Mouse (Mus musculus) splenic B cell, adult 2 months (primary cell): Measurements from ENCODE around the gene 1700056E22Rik.

Experiments used
- DNase-seq: peaks from one replicate; pipeline ENCODE4 v3.0.0-alpha.2; 2011; ENCODE audit warnings: low read depth, low spot score
- H3K27me3 ChIP-seq: 2 replicates; pipeline ENCODE4 v1.6.1; 2012; ENCODE audit warnings: mild to moderate bottlenecking, low read length, moderate library complexity, mixed read lengths; ENCODE audit not compliant: control insufficient read depth, poor library complexity, insufficient read depth, severe bottlenecking
- H3K36me3 ChIP-seq: 2 replicates; pipeline ENCODE4 v1.6.1; 2012; ENCODE audit warnings: mild to moderate bottlenecking, low read length, moderate library complexity, mixed read lengths; ENCODE audit not compliant: control insufficient read depth, poor library complexity, insufficient read depth, severe bottlenecking

1700056E22Rik gene

DNA sequence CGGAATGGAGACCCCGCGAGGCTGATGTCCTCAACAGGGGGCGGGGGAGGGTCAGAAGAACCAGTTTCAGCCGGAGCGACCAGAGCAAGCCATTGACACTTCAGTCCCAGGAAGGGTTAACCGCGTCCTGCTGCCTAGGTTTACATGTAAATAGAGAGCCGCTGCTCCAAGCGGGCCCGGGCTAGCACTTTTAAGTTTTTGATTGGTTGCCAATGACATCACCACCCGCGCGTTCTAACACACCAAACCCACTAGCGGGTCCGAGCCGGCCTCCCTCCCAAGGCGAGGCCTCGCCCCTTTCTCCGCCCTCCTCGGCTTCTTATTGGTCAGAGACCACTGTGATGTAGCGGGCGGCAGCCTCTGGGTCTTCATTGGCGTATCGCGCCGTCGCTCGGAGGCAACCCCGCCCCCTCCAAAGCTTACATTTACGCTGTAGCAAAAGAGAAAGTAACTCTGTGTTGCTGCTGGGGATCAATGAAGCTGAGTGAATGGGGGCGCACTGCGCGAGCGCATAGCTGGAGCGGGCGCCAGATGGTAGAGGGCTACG, at the start of gene 1700056E22Rik:
TSS of gene 1700056E22Rik (minus strand) at position 291 of the 547 bp plus-strand sequence.
- Histone ChIP-seq H3K27me3 (no peaks in the 10 kb centered on the region), H3K36me3 (no peaks in the 10 kb centered on the region)
- DNase-seq: peak; percentile 99

DNA sequence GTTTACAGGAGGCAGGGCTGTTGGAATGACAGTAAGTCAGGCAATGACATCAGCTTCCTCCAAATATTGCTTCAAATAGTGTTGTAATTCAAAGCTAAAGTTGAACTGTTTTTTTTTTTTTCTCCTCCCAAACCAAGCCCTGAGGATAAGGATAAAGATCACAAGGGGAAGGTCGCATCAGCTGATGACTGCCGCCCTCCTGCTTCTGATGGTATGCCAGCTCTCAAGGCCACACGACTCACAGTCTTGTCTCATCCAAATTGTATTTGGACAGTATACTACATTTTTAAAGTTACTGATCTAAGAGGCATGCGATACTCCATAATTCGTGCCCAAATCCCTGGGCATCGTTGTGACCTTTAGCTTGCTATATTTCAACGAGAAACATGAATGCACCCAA, 49.1 kb upstream of the 1700056E22Rik start:
- Histone ChIP-seq H3K27me3 (no peaks in the 10 kb centered on the region), H3K36me3 (no peaks in the 10 kb centered on the region)
- DNase-seq: no peak

DNA sequence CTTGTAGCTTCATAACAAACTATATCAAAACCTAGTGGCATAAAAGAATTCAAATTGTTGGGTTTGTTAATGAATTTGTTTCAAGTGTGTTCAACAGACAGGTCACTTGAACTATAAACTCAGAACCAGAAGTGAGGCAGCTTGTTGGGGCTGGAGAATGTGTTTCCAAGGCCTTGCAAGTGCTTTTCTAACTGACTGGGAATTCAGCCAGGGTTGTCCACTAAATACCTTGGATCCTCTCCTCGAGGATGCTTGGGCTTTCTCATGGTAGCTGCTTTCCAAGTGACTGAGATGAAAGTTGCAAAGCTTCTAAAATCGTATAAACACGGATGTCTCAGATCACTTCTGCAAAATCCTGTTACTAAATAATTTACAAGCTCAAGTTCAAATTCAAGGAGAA, 48.6 kb upstream of the 1700056E22Rik start:
- H3K36me3 ChIP-seq: no peaks in the 10 kb centered on the region
- no peak for DNase-seq

DNA sequence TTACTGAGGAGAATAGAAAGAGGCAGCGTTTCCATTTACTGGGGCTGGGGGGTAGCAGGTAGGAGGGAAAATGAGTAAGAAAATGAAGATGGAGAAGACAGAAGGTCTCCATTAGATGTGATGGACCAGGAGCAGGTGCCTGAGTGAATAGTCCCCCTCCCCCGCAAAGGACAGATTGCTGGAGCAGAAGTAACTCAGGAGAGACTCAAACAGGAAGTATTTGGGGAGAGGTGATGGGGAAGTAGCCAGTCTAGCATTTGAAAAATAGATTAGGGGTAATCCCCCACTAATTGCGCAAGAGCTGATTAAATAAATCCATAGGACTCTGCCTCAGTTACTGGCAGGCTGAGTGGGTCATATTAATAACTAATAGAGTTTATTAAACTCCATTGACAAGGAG, 45.2 kb upstream of the 1700056E22Rik start:
- H3K27me3 ChIP-seq: no peaks in the 10 kb centered on the region
- peaks cover 1% of the 10 kb centered on the region; the same call in 1 of the 2 replicates for H3K36me3 ChIP-seq
- DNase-seq: peak; percentile 55

More for the DNA sequence above, 48.6 kb upstream of the 1700056E22Rik start:
- no peaks in the 10 kb centered on the region for H3K27me3 ChIP-seq

DNA sequence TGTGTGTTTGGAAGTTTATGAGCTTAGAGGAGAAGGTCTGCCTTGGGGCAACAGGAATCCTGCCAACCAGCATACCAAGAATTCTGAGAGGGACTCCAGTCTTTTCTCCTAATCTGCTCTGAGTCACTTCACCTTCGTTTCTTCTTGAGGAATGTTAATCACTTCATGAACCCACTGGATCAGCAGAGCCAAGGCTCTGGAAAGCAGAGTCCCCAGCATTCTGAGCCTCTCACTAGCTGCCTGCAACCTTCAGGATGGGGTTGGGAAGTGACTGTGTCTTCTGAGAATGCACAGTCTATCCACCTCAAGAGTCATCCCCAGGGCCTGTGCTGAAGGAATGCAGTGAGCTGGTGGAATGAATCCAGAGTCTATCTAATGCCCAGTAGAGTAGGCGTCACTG, 42.7 kb upstream of the 1700056E22Rik start:
- DNase-seq: no peak

DNA sequence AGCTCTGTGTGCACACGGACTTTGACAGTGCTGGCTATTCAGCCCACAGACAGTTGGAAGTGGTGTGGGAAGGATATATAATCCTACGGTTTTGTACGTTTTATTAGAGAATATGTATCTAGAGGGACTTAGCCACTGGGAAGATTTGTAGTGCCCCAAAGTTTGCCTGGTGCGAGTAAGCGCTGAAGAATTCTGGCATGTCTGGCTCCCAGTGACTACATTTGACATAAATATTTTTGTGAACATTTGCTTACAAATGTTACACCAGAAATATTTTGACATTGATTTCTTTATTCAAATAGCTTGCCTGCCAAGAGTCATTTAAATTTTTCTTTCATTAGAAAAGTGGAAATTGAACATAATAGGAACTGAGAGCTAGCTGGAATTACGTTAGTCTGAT, 42.0 kb upstream of the 1700056E22Rik start:
- DNase-seq: no peak
- no peaks in the 10 kb centered on the region for H3K27me3 ChIP-seq
- H3K36me3 ChIP-seq: peaks cover 4% of the 10 kb centered on the region; the same call in 1 of the 2 replicates

More for the DNA sequence above, 42.7 kb upstream of the 1700056E22Rik start:
- Histone ChIP-seq H3K36me3 (peaks cover 4% of the 10 kb centered on the region; the same call in 1 of the 2 replicates), H3K27me3 (no peaks in the 10 kb centered on the region)

DNA sequence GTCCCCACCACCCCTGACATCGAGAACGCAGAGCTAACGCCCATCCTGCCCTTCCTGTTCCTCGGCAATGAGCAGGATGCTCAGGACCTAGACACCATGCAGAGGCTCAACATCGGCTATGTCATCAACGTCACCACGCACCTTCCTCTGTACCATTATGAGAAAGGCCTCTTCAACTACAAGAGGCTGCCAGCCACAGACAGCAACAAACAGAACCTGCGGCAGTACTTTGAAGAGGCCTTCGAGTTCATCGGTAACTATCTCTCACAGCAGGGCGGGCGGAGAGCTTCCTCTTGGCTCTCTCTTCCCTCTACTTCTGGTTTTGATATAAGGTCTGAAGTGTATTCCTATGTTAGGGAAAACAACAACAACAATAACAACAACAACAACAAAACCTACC, 34.9 kb upstream of the 1700056E22Rik start:
- DNase-seq: no peak
- H3K27me3 ChIP-seq: no peaks in the 10 kb centered on the region
- peaks cover 3% of the 10 kb centered on the region; the same call in 1 of the 2 replicates for H3K36me3 ChIP-seq

DNA sequence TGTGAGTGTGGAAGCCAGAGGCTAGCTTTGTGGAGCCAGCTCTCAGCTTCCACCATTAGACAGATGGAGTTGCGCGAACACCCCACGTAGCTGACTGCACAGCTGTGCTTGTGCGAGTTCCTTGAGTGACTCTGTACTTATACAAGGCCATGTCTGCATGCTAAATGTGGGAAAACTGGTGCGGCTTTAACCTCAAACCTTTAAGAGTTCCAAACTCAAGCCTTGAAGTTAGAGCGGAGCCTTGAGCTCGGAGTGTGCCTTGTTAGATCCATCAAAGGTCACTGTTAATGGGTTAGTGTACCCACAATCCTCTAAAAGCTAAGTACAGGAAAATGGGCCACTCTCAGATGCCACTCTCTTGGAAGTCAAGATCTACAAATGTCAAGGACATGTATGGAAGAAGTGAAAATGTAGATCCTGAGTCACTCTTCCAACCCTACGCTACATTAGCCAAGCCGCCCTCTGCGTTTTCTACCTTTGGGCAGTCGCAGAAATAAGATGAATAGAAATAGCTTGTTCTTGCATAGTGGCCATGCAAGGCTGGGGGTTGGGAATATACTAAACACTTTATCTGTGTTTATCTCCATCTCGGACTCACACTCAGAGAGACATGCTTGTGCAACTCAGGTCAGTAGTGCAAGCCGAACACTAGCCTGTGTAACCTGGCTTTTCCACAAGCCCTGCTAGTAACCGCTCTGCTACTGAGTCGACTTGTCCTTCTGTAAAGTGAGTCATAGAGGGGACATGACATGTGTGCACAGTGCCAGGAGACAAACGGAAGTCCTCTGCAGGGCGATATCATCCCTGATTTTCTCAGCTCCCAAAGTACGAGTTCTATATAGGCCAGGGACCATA, 33.8 kb upstream of the 1700056E22Rik start:
- peaks cover 2% of the 10 kb centered on the region; the same call in 1 of the 2 replicates for H3K36me3 ChIP-seq
- H3K27me3 ChIP-seq: no peaks in the 10 kb centered on the region
- no peak for DNase-seq

DNA sequence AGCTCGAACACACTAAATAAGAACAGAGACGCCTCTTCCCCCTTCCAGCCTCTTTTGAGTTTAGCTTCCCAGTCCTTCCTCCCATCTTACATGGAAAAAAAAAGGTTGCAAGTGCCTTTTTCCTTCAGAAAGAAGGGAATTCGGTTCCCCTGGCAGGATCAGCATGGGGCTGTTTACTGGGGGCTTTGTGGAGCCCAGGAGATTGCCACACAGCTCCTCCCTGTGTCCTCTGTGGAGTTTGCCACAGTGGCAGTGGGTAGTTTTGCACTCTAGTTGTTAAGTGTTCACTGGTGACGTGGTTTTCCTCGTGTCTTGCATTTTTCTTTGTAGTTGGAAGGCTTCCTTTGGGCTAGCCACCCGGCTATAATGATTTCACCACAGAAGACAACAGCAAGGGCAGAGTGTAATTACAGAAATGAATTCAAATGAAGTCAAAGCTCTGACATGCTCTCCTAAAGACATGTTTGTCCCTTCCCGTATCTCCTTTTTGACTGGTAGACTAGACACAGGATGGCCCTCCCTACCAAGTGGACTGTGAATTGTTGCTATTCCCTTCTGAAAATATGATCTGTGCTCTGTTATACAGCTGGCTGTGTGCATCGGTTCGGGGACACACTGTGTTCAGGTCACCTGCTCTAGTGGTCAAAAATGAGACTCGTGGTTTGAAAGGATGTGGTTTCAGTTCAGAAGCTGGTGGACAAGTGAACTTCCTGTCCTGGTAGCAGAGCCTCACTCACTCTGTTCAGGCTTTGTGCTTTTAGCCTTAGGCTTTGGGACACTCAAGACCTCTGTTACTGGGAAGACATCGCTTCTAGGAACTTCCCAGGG, 32.6 kb upstream of the 1700056E22Rik start:
- peaks cover 2% of the 10 kb centered on the region; the same call in 1 of the 2 replicates for H3K36me3 ChIP-seq
- DNase-seq: peak; percentile 33
- no peaks in the 10 kb centered on the region for H3K27me3 ChIP-seq

DNA sequence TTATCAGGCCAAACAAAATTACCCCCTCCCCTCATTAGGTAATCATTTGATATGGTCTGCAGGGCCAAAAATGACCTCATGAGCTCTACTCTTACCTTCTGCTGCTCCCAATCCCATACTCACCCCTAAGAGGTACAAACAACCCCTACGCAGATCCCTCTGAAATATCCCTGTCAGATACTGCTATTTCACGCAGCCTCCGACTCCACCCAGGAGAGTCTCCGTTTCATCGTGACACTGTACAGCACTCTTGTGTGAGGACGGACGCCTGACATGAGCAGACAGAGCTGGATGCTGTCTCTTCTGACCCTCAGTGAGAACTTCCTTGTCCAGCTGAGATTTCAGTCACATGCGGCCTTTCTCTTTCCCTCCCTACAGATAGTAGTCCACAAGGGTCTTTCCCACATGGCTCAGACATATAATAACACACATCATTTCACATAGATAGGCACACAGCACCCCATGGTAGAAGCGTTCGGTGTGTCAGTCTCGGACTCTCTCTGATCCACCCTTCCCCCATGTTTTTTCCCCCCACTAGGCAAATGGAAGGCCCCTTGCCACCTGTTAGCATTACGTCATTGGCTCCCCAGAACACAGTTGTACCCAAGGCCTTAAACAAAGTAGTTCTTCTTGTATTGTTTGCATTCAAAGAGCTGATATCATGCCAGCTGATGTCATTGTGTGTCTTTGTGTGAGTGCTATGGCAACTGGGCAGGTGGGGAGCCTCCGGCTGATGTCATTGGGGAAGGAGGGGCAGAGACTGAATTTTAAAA, 31.7 kb upstream of the 1700056E22Rik start:
- Histone ChIP-seq H3K36me3 (peaks cover 2% of the 10 kb centered on the region; the same call in 1 of the 2 replicates), H3K27me3 (no peaks in the 10 kb centered on the region)
- DNase-seq: peak; percentile 42

DNA sequence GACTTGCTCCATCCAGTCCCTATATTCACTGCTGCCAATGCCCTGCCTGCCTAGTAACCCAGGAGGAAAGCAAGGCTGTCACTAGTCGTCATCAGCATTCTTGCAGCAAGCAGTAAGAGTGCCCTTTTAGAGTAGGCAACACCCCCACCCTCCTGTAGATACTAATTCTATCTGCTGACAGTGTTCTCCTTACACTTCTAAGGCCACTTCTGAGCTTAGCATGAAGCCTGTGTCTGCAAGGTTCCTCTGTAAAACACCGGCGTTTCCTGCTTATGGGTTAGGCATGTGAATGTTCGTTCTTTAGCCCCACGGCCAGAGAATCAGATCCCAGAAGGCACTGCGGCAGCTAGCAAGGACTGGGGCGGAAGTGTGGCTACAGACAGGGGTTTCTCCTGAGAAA, 30.2 kb upstream of the 1700056E22Rik start:
- Histone ChIP-seq H3K27me3 (no peaks in the 10 kb centered on the region), H3K36me3 (peaks cover 2% of the 10 kb centered on the region; the same call in 1 of the 2 replicates)
- no peak for DNase-seq

DNA sequence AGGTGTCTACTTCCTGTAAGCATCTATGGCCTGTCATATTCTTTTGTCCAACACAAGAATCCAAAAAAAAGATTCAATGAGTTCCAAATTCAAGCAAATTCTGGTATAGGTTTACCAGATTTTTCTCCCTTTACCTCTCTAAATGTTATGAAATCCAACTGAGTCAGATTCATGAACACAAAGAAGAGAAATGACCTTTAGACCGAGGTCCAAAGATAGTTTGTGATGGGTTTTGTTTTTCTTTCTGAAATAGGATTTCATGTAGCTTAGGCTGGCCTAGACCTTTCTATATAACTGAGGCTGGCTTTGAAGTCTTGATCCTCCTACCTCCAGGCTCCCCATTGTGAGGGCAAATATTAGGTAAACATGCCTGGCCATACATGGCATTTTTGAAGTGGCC, 27.8 kb upstream of the 1700056E22Rik start:
- DNase-seq: no peak
- peaks cover 2% of the 10 kb centered on the region; the same call in 1 of the 2 replicates for H3K36me3 ChIP-seq
- no peaks in the 10 kb centered on the region for H3K27me3 ChIP-seq

DNA sequence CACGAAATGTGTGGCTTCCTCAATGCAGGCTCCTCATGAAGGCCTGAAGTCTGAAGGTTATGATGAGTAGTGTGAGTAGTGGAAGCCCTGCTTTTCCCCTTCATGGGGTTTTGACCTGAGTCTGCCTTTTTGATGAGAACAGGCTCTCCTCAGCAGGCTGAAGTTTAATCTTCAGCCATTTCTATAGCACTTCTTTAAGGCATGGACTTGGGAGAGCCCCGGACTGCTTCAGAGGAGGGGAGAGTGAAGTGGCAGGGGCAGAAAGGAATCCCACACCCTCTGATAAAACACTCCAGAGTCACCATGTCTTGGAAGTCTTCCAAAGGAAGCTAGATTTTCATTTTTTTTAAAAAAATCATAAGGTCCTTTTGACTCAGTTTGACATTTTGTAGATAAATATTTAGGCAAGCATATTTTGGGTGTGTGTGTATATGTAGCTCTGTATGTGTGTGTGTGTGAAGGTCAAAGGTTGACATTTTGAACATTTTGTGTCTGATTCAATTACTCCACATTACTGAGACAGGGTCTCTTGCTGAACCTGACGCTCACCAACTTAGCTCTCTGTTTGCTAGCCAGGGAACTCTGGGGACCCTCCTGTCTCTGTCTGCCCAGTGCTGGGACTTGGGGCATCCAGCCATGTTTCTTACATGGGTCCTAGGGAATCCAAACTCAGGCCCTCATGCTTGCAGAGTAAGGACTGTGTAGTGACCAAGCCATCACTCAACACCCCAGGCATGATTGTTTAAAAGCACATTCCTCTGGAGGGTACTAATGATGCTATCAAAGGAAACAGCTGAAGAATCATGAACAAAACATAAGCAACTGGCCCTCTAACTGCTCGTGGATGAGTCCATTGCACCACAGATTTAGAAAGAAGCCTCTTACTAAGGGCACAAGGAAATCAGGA, 27.0 kb upstream of the 1700056E22Rik start:
- H3K36me3 ChIP-seq: peaks cover 3% of the 10 kb centered on the region; the same call in 1 of the 2 replicates
- no peak for DNase-seq
- H3K27me3 ChIP-seq: no peaks in the 10 kb centered on the region
